Mouse (Mus musculus) stomach, embryonic 14.5 days (tissue): ENCODE measurements at regions not wholly inside any gene's neighbourhood (a gene's known extent, or its start where the extent isn't known, plus 50 kb on each side); places are given as distances from the start of the nearest gene placed in this dataset.

Source experiments
- ATAC-seq: fragments of 200-750 bp; cut with Nextera tagmentation; 2 replicates; pipeline ENCODE4 v1.8.0; 2017; ENCODE audit warnings: low read depth, moderate TSS enrichment; ENCODE audit not compliant: insufficient number of reproducible peaks, insufficient read depth, low FRiP score
- H3K27ac ChIP-seq: fragments of 300-500 bp; sonication (generic); 2 replicates; pipeline ENCODE4 v1.5.1; 2014; ENCODE audit warnings: mild to moderate bottlenecking, low read length, moderate library complexity, mixed read lengths
- H3K27me3 ChIP-seq: fragments of 300-500 bp; sonication (generic); 2 replicates; pipeline ENCODE4 v1.6.1; 2014; ENCODE audit warnings: low read length, control low read depth, mixed read lengths; ENCODE audit not compliant: control insufficient read depth, insufficient read depth
- H3K36me3 ChIP-seq: fragments of 300-500 bp; sonication (generic); 2 replicates; pipeline ENCODE4 v1.6.1; 2014; ENCODE audit warnings: mild to moderate bottlenecking, control low read depth, low read length, moderate library complexity, mixed read lengths; ENCODE audit not compliant: control insufficient read depth, insufficient read depth
- H3K4me1 ChIP-seq: fragments of 300-500 bp; sonication (generic); 2 replicates; pipeline ENCODE4 v1.6.1; 2014; ENCODE audit warnings: low read length, control low read depth, mixed read lengths; ENCODE audit not compliant: control insufficient read depth, insufficient read depth
- H3K4me2 ChIP-seq: fragments of 300-500 bp; sonication (generic); replicated peaks from 2 replicates; pipeline ENCODE4 v1.6.1; 2014; ENCODE audit warnings: low read depth, low read length, control low read depth
- H3K4me3 ChIP-seq: fragments of 300-500 bp; sonication (generic); 2 replicates; pipeline ENCODE4 v1.5.1; 2014; ENCODE audit warnings: low read depth, low read length, control low read depth
- H3K9ac ChIP-seq: fragments of 300-500 bp; sonication (generic); replicated peaks from 2 replicates; pipeline ENCODE4 v1.6.1; 2014; ENCODE audit warnings: low read depth, mild to moderate bottlenecking, control low read depth, low read length, moderate library complexity, mixed read lengths
- H3K9me3 ChIP-seq: fragments of 300-500 bp; sonication (generic); 2 replicates; pipeline ENCODE4 v1.6.1; 2016; ENCODE audit warnings: low read depth, low read length, control low read depth; ENCODE audit not compliant: control insufficient read depth
- WGBS: fragments of 180-500 bp; shearing (Covaris S2); extraction: QIAGEN DNeasy Blood & Tissue Kit; methylation state at CpG from one replicate; pipeline ENCODE4 v1.1.7; 2014; 5-methylcytosine and 5-hydroxymethylcytosine counted together

DNA sequence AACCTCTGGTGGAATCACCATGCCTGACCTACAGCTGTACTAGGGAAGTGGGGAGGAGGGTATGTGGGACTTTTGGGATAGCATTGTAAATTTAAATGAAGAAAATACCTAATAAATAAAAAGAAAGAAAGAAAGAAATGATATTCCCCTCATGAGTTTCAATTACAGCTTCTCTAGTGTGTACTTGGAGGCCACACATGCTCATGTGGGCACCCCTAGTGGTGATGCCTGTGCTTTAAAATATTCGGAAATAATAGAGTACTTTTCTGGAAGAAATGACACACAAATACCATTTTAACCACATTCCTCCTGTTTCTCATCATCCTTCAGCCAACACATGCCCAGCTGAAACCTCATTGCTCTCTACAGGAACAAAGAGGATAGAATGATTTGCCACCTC, 1034.4 kb downstream of the Tlr4 start:
- Histone ChIP-seq H3K9me3 (no peaks in the 10 kb centered on the region), H3K4me3 (no peak overlapping the region), H3K4me1 (no peaks in the 10 kb centered on the region), H3K9ac (no peak overlapping the region), H3K4me2 (no peak overlapping the region), H3K36me3 (no peaks in the 10 kb centered on the region), H3K27ac (no peak overlapping the region), H3K27me3 (no peaks in the 10 kb centered on the region)
- ATAC-seq = no peak
- WGBS = 86% methylated on average over 1 of the region's 1 CpGs

DNA sequence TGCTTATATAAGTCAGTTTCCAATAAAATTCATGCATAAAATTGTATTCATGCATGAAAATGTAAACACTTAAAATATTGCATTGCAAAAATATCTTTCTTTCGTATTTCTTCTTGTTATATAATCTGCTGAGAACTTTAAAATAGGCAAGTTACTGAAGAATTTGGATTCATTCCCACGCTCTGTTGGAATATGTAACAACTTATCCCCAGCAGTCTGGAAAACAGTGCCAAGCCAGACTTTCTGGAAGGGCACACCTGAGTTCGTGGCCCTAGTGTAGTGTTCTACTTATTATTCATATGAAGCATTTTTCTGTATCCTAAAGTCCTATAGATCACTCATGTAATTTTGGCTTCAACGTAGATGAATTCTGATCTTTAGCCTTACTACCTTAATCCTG, 1025.6 kb downstream of the Tlr4 start:
- H3K4me3 ChIP-seq = no peak overlapping the region
- 77% methylated on average over 4 of the region's 4 CpGs for WGBS
- ATAC-seq = no peak

DNA sequence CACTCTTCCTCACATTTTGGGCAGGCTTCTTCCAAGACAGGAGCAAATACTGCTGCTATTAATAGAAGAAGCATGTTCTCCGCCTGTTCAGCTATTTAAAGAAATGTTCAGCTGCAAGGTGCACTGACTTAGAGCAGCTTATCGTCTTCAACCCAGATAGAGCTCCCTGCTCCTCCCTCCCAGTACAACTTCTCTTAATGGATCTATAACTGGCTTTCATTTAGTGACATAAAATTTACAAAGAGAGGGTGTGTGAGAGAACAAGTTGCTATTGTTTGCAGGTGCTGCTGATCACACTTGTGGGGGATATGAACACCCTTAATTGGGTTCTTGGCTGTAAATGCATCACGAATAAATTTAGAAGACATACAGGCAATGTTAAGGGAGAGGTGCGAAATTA, 1006.0 kb downstream of the Tlr4 start:
- no peak for ATAC-seq
- Histone ChIP-seq H3K9ac (no peak overlapping the region), H3K4me3 (no peak overlapping the region), H3K9me3 (no peaks in the 10 kb centered on the region), H3K36me3 (no peaks in the 10 kb centered on the region), H3K27ac (no peak overlapping the region), H3K4me1 (no peaks in the 10 kb centered on the region), H3K4me2 (no peak overlapping the region), H3K27me3 (no peaks in the 10 kb centered on the region)
- WGBS = 75% methylated on average over 4 of the region's 4 CpGs

More for the DNA sequence above, 1025.6 kb downstream of the Tlr4 start:
- Histone ChIP-seq H3K9ac (no peak overlapping the region), H3K27me3 (no peaks in the 10 kb centered on the region), H3K9me3 (no peaks in the 10 kb centered on the region), H3K36me3 (no peaks in the 10 kb centered on the region), H3K4me2 (no peak overlapping the region), H3K27ac (no peak overlapping the region), H3K4me1 (no peaks in the 10 kb centered on the region)

DNA sequence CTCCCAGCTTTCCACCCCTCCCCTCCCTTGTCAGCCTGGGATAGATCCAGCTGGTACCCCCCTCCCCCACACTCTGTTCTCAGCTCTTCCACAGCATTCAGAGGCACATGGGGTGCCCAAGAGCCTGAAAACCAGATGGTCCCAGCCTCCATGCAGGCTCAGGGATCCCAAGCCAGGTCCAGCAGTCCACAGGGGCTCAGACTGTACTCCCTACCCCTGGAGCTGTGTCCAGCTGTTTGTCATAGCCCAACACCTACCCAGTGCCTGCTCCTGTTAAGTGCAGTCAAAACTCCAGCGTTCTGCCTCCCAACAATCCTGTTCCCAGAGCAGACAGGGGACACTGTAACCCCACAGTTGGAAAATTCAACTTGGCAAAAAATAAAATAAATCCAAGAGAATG, 998.1 kb downstream of the Tlr4 start:
- no peaks in the 10 kb centered on the region for H3K36me3 ChIP-seq
- no peak overlapping the region for H3K4me3 ChIP-seq
- no peaks in the 10 kb centered on the region for H3K9me3 ChIP-seq
- no peak overlapping the region for H3K27ac ChIP-seq
- no peak overlapping the region for H3K4me2 ChIP-seq
- no peaks in the 10 kb centered on the region for H3K4me1 ChIP-seq
- no peaks in the 10 kb centered on the region for H3K27me3 ChIP-seq
- 36% methylated on average over 1 of the region's 1 CpGs for WGBS
- no peak overlapping the region for H3K9ac ChIP-seq
- no peak for ATAC-seq

DNA sequence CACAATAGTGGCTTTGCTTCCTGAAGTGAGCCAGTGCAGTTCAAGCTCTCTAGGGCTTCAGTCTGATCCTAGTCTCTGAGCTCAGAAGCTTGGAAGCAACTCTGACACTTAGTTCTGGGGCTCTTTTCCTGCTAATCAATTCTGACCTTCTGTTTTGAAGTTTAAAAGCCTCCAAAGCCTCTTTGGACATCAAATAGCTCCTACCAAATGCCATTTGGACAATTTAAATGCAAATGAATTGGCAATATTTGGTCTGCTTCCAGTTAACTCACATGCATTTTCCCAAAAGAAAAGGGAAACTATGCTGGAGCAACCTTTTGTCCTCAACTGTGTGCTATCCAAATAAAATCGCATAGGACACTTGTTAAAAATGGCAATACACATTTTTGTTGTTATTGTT, 968.7 kb downstream of the Tlr4 start:
- ATAC-seq = no peak
- Histone ChIP-seq H3K27me3 (no peaks in the 10 kb centered on the region), H3K27ac (no peak overlapping the region), H3K36me3 (no peaks in the 10 kb centered on the region), H3K4me3 (no peak overlapping the region), H3K4me2 (no peak overlapping the region), H3K4me1 (no peaks in the 10 kb centered on the region), H3K9ac (no peak overlapping the region), H3K9me3 (no peaks in the 10 kb centered on the region)
- 73% methylated on average over 1 of the region's 1 CpGs for WGBS
